ENCODE assay signal across 23 mouse cellular contexts in the genomic region with DNA sequence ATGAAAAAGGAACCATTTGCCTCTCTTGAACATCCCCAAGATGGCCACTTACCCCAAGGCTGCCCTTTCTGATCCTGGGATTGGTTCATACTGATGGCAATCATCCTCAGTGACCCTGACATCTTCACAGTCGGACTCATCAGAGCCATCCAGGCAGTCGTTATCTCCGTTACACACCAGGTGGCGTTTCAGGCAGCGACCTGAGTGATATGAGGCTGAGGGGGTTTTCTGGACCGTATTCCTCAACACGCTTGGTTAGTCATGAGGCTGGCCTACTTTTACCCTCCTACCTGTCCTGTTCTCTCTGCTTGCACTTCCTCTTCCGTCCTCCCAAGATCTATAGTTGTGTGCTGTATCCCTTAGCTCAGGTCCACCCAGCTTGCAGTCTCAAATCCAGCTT. TPM values are rescaled to one million over a fixed set of nuclear protein-coding genes. Genes with fewer than 3 reads are reported as not detected.
A peak's percentile ranks its signal among the peaks of the same experiment; 100 is the strongest.
DNase-seq lines count a peak whose midpoint lies in the region.
"Had no signal": no experiment of that assay in that cellular context is flagged by ENCODE, and none has a peak within 500 bp of the region (broad histone marks: within the 10 kb centered on the region; RNA-seq: fewer than 3 reads in every experiment).

No protein-coding gene starts in this region.

- intact Hi-C loops in heart, postnatal 25 days (cut with DNase I): no loop called here
- intact Hi-C loops in gastrocnemius, postnatal 36 days (cut with DNase I): no loop called here

- peak; percentile 30 for DNase-seq in heart, adult 11 months
- no peak for DNase-seq in heart, postnatal 25 days (ENCODE audit: low spot score)
- DNase-seq in A20 (ENCODE audit: low read depth, low spot score) (peak; percentile 90), R1 (ENCODE audit: low read depth, low spot score) (peak; percentile 30)
- DNase-seq in retina, postnatal 1 day: peak; percentile 25
- DNase-seq in adrenal gland, adult (ENCODE audit: inconsistent age in 2 of 2, low spot score in 1 of 2): no peak
- DNase-seq in gastrocnemius, postnatal 36 days: no peak
- DNase-seq: adrenal gland, adult 8-10 months; adrenal gland, postnatal 25 days; B cell, adult 2 months; cerebellum, adult 11-12 months; cerebellum, adult 8-10 months; cerebellum, postnatal 10 days; cerebellum, postnatal 36 days; embryo, embryonic 11 days; gastrocnemius, postnatal 10 days; heart, adult 18-20 months; heart, postnatal 10 days; heart, postnatal 4 days had no signal

RNA-seq across cellular contexts. Expression of a gene that starts 4.1 kb away (rescaled TPM):
- not detected for total RNA-seq in heart, postnatal 25 days (2021)
- total RNA-seq in gastrocnemius, postnatal 36 days (2021): not detected
- total RNA-seq: adrenal gland, adult 8-10 months; adrenal gland, postnatal 25 days; ES-E14; gastrocnemius, adult 18-20 months; gastrocnemius, postnatal 10 days; gastrocnemius, postnatal 4 days; heart, adult 18-20 months; heart, postnatal 10 days; heart, postnatal 4 days; hindbrain, postnatal 0 days had no signal

RNA-seq across cellular contexts. Expression of a gene that starts 15.0 kb away (rescaled TPM):
- not detected for total RNA-seq in heart, postnatal 25 days (2021)
- total RNA-seq in gastrocnemius, postnatal 36 days (2021): not detected
- total RNA-seq: gastrocnemius, postnatal 10 days; heart, adult 18-20 months; heart, postnatal 10 days; heart, postnatal 4 days; hindbrain, postnatal 0 days had no signal

RNA-seq across cellular contexts. Expression of a gene that starts 52.0 kb away (rescaled TPM):
- total RNA-seq in heart, postnatal 25 days (2021): under 1 TPM in 1 of 2 experiments, not detected in 1; 0.08 TPM
- total RNA-seq in gastrocnemius, postnatal 36 days (2021): under 1 TPM in 1 of 2 experiments, not detected in 1; 0.10 TPM
- total RNA-seq: heart, adult 18-20 months; heart, postnatal 4 days had no signal

Comparison
In these comparisons a context has a peak if more than half of its experiments do, and no peak if none do; other contexts are left out.
1. DNase-seq: peak in heart, adult 11 months (single experiment), A20 (single experiment), R1 (single experiment) and retina, postnatal 1 day (single experiment); none in heart, postnatal 25 days (single experiment), adrenal gland, adult (0 of 2) and gastrocnemius, postnatal 36 days (0 of 2).